Mouse (Mus musculus) MEL (cell line): ENCODE results near the gene Aldh5a1.

Experiments
- CTCF ChIP-seq, 3 experiments: IDR thresholded peaks in 2 of 3; conservative IDR thresholded peaks in 1 of 3; 2 replicates each; pipeline ENCODE4 v1.5.1; 2011 to 2012; ENCODE audit warnings: low read length in 3 of 3, low read depth in 2 of 3, mild to moderate bottlenecking in 2 of 3, improper control_type of control experiment in 1 of 3, inconsistent platforms in 1 of 3, mixed read lengths in 1 of 3, moderate library complexity in 1 of 3; ENCODE audit not compliant: control insufficient read depth in 1 of 3, insufficient read depth in 1 of 3, poor library complexity in 1 of 3, severe bottlenecking in 1 of 3
- GATA1 ChIP-seq: IDR thresholded peaks from 2 replicates; pipeline ENCODE4 v1.6.1; 2011; ENCODE audit warnings: low read depth, low read length, improper control_type of control experiment
- MAFK ChIP-seq: IDR thresholded peaks from 2 replicates; pipeline ENCODE4 v1.6.1; 2011; ENCODE audit warnings: low read depth, mild to moderate bottlenecking, low read length, improper control_type of control experiment, borderline replicate concordance
- MAX ChIP-seq: IDR thresholded peaks from 2 replicates; pipeline ENCODE4 v1.6.1; 2011; ENCODE audit warnings: low read length, improper control_type of control experiment
- MYC ChIP-seq: IDR thresholded peaks from 2 replicates; pipeline ENCODE4 v1.6.1; 2011; ENCODE audit warnings: low read depth, mild to moderate bottlenecking, low read length, improper control_type of control experiment, moderate library complexity
- NRF1 ChIP-seq: IDR thresholded peaks from 2 replicates; pipeline ENCODE4 v1.6.1; 2014; ENCODE audit warnings: low read depth, mild to moderate bottlenecking, inconsistent platforms, low read length, improper control_type of control experiment, moderate library complexity; ENCODE audit not compliant: poor library complexity, insufficient read depth, severe bottlenecking
- POLR2A ChIP-seq, 2 experiments: IDR thresholded peaks; 2 replicates each; pipeline ENCODE4 v1.6.1; 2011 to 2012; ENCODE audit warnings: low read length in 2 of 2, mild to moderate bottlenecking in 2 of 2, control low read depth in 1 of 2, improper control_type of control experiment in 1 of 2, low read depth in 1 of 2, moderate library complexity in 1 of 2; ENCODE audit not compliant: control insufficient read depth in 1 of 2, insufficient read depth in 1 of 2, poor library complexity in 1 of 2
- SMC3 ChIP-seq: IDR thresholded peaks from 2 replicates; pipeline ENCODE4 v1.6.1; 2011; ENCODE audit warnings: low read depth, low read length, improper control_type of control experiment
- UBTF ChIP-seq: IDR thresholded peaks from 2 replicates; pipeline ENCODE4 v1.6.1; 2012; ENCODE audit warnings: low read depth, mild to moderate bottlenecking, inconsistent platforms, low read length, improper control_type of control experiment, moderate library complexity, borderline replicate concordance; ENCODE audit not compliant: insufficient read depth

- TF ChIP-seq POLR2A (IDR thresholded peaks at IDR 0.05; ENCODE audit: control insufficient read depth in 1 of 2, insufficient read depth in 1 of 2, low read depth in 1 of 2, low read length in 2 of 2, poor library complexity in 1 of 2), result no peak
- no peak for TF ChIP-seq MYC
- 0 out of 2 replicates have a peak, but pooled peaks have one; percentile 25 for TF ChIP-seq NRF1
- no peak for TF ChIP-seq UBTF
- no peak for TF ChIP-seq MAFK
- TF ChIP-seq CTCF (IDR thresholded peaks at IDR 0.05 in 2 of 3, conservative IDR thresholded peaks at IDR 0.05 in 1 of 3; ENCODE audit: control insufficient read depth in 1 of 3, insufficient read depth in 1 of 3, low read depth in 2 of 3, low read length in 3 of 3, poor library complexity in 1 of 3, severe bottlenecking in 1 of 3), result peak in 2 of 3 experiments; percentile 22 to 43; a peak in 4 of 6 replicates
- no peak for TF ChIP-seq SMC3
- no peak for TF ChIP-seq MAX
- TF ChIP-seq GATA1, result no peak
Measured at GRCm38 (mm10) chr13:24937108-24937838, at the start of gene Aldh5a1.
